Mouse (Mus musculus) left cerebral cortex, adult 2 months (tissue): Measurements from ENCODE around the gene Eef2. TPM values are rescaled to one million over a fixed set of nuclear protein-coding genes. Genes with fewer than 3 reads are reported as not detected.
"Not testable (repeated sequence)": the region's sequence is repeated elsewhere in the genome, so short reads cannot be mapped to it uniquely, and the experiment has no call there.

Experiments
- DNase-seq, 2 experiments: peaks; one replicate each; pipeline ENCODE4 v3.0.0; 2021 to 2022; ENCODE audit warnings: low spot score in 2 of 2, mixed read lengths in 1 of 2; ENCODE audit errors: extremely low spot score in 1 of 2
- H3K27ac ChIP-seq: fragments of 200-600 bp; 2 replicates; pipeline ENCODE4 v1.8.1; 2022
- H3K4me3 ChIP-seq: fragments of 200-600 bp; 2 replicates; pipeline ENCODE4 v1.8.1; 2022
- CTCF ChIP-seq: fragments of 200-600 bp; IDR thresholded peaks from 2 replicates; pipeline ENCODE4 v1.8.1; 2022; ENCODE audit warnings: antibody characterized with exemption, mild to moderate bottlenecking, moderate library complexity
- intact Hi-C: fragments of 180-260 bp; cut with DNase I; formaldehyde crosslinking; loops from one replicate; pipeline ENCODE4 v1.15.1; 2025
- total RNA-seq, 2 experiments: library from RNA; stranded (reverse); gene quantifications; 2 replicates each; pipeline ENCODE4 v1.2.3; 2021

Gene Eef2
- total RNA-seq, 2 experiments from 2014 or later, result 884 to 901 TPM

DNA sequence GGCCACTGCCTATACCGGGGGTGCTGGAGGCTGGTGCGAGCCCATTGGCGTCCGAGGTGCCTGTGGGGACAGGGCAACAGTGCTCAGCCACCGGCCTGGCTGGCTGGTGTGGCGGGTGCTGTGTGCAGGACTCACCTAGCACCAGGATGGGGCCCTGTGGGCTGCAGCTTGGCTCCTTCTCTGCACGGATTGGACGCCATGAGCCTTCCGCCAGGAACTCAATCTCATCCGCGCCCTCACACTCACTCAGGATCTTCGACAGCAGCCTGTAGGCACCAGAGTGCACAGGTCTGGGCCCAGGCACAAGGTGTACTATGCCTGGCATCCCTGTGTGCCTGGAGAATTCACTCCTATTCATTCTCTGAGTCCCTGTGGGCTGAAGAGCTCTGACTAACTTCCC, 22.1 kb upstream of the Eef2 start:
- Histone ChIP-seq H3K4me3 (no peak overlapping the region), H3K27ac (peak overlapping the region; percentile 47; the same call in 1 of the 2 replicates)
- intact Hi-C loops, result no loop called here
- no peak for TF ChIP-seq CTCF
- no peak for DNase-seq

- Histone ChIP-seq H3K4me3 (no peak overlapping the region), H3K27ac (peak overlapping the region; percentile 50; the same call in 1 of the 2 replicates)
- TF ChIP-seq CTCF, result no peak
- intact Hi-C loops, result no loop called here
- DNase-seq, result no peak
Observed at GRCm38 (mm10) chr10:81154736-81155135, 21.7 kb upstream of the Eef2 start.

- intact Hi-C loops, result no loop called here
- H3K4me3 ChIP-seq, result no peak overlapping the region
- DNase-seq, result no peak
Observed at GRCm38 (mm10) chr10:81161602-81162317, 14.7 kb upstream of the Eef2 start.

GRCm38 (mm10) chr10:81162318-81162652, 14.1 kb upstream of the Eef2 start:
- no peak for TF ChIP-seq CTCF
- Histone ChIP-seq H3K27ac (no peak overlapping the region), H3K4me3 (no peak overlapping the region)
- intact Hi-C loops, result no loop called here
- DNase-seq, result no peak

More at GRCm38 (mm10) chr10:81161602-81162317, 14.7 kb upstream of the Eef2 start:
- no peak for TF ChIP-seq CTCF
- H3K27ac ChIP-seq, result no peak overlapping the region

DNA sequence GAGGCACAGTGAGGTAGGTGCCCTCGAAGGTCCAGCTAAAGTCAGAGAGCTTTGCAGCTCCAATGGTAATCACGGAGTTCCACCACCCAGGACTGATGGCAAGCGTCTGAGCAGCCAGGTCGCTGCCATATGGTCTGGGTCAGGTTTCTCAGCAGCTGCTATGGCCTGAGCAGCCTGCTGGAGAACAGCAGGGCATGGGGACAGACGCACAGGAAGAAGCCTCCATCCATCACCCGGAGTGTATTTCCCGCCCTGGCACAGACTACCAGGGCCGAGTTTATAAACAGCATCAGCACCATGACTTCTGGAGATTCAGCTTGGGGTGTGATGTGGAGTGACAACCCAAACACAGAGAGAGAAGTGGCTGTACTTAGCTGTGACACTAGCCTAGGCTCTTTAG, 11.3 kb upstream of the Eef2 start:
- no peak overlapping the region for H3K4me3 ChIP-seq
- no peak for TF ChIP-seq CTCF
- intact Hi-C loops, result loop anchor here (5.0 kb wide), 1 partner anchor 238 kb away; no protein-coding TSS in a partner anchor

GRCm38 (mm10) chr10:81167200-81168086, 9.0 kb upstream of the Eef2 start, which contains the start of gene Pias4:
Gene Pias4 (minus strand): TSS chr10:81167923.
- no peak for TF ChIP-seq CTCF
- H3K27ac ChIP-seq, result peak within 1 kb of the TSS; percentile 86
- intact Hi-C loops, result loop anchor here (2.0 to 5.0 kb wide), 2 partner anchors 31 to 240 kb away; no protein-coding TSS in a partner anchor

More for the DNA sequence above, 11.3 kb upstream of the Eef2 start:
- no peak overlapping the region for H3K27ac ChIP-seq
- DNase-seq, result no peak

DNA sequence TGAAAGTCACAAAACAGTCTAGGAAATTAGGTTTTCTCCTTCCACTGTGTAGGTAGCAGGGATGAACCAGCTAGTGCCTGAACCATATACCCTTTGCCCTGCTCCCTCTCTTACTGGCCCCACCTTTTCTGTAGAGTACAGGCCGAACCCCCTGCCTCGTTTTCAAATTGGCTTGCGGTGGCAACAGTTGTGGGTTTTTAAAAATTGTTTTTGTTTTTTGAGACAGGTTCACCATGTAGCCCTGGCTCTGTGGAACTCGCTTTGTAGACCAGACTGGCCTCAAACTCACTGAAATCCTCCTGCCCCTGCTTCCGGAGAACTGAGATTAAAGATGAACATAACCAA, 8.4 kb upstream of the Eef2 start:
- Histone ChIP-seq H3K4me3 (peak overlapping the region; percentile 54), H3K27ac (peak overlapping the region; percentile 85)
- DNase-seq, result no peak
- intact Hi-C loops, result loop anchor here (2.0 to 5.0 kb wide), 2 partner anchors 31 to 241 kb away; no protein-coding TSS in a partner anchor
- no peak for TF ChIP-seq CTCF

More at GRCm38 (mm10) chr10:81167200-81168086, 9.0 kb upstream of the Eef2 start, which contains the start of gene Pias4:
- H3K4me3 ChIP-seq, result peak within 1 kb of the TSS; percentile 94
- peak; percentile 100 for DNase-seq

GRCm38 (mm10) chr10:81168521-81169244, 7.7 kb upstream of the Eef2 start:
- Histone ChIP-seq H3K27ac (peak overlapping the region; percentile 85), H3K4me3 (peak overlapping the region; percentile 54)
- intact Hi-C loops, result loop anchor here (2.0 to 5.0 kb wide), 2 partner anchors 32 to 241 kb away; no protein-coding TSS in a partner anchor
- no peak for TF ChIP-seq CTCF
- peak; percentile 71 to 75 for DNase-seq

- not testable (repeated sequence) for H3K4me3 ChIP-seq, DNase-seq
- H3K27ac ChIP-seq, result peak overlapping the region; percentile 44; the same call in 1 of the 2 replicates
- intact Hi-C loops, result loop anchor here (2.0 to 5.0 kb wide), 2 partner anchors 33 to 242 kb away; no protein-coding TSS in a partner anchor
Observed at GRCm38 (mm10) chr10:81169411-81169900, 7.0 kb upstream of the Eef2 start.

DNA sequence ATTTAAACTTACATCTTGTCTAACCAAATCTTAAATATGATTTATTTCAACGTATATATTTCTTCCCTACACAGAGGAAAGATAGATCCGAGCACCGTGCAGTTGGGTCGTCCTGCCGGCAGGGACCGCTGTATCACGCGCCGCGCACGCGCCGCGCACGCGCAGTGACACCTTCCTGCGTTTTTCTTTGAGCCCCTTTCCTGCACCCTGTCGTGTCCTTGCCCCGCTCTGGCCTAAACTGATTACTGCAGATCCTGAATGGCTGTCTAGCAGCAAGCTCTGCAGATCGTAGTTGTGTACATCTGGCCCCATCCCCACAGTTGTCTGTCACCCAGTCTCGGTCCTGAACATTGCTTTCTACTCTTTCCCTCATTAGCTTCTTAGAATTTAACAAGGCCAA, 3.3 kb upstream of the Eef2 start:
- Histone ChIP-seq H3K4me3 (peak overlapping the region; percentile 20), H3K27ac (peak overlapping the region; percentile 94)
- peak; percentile 98 for TF ChIP-seq CTCF
- peak; percentile 84 to 85 for DNase-seq
- intact Hi-C loops, result no loop called here
